Mouse (Mus musculus) left cerebral cortex, adult 8-10 months (tissue): ENCODE results near the gene Glis3. TPM values are rescaled to one million over a fixed set of nuclear protein-coding genes. Genes with fewer than 3 reads are reported as not detected.
A peak's percentile ranks its signal among the peaks of the same experiment; 100 is the strongest.

ENCODE experiments used
- DNase-seq, 2 experiments: peaks; one replicate each; pipeline ENCODE4 v3.0.0; 2022; ENCODE audit warnings: low spot score in 2 of 2
- total RNA-seq, 4 experiments: library from RNA; stranded (reverse); gene quantifications; 2 replicates each; pipeline ENCODE4 v1.2.4; 2022

The Glis3 gene
- total RNA-seq, 4 experiments from 2014 or later, result 7.1 to 8.6 (median 7.2) TPM

DNA sequence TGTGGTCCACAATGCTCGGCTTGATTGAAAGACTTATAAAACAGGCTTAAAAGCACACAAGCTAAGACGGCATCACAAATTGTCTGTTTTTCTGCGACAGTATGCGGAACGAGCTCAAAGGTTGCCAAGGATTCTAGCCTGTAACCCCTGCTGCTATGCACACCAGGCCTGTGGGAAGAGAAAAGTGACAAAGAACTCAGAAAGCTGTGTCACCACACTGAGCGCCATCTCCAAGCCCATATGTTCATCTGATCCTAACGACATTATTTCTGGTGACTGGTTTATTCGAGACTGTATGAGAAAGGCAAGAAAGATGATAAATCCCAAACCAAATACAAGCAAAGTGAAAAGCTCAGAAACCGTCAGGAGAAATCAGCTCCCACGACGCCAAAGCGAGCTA, 144.9 kb downstream of the Glis3 start:
- DNase-seq, result no peak

DNA sequence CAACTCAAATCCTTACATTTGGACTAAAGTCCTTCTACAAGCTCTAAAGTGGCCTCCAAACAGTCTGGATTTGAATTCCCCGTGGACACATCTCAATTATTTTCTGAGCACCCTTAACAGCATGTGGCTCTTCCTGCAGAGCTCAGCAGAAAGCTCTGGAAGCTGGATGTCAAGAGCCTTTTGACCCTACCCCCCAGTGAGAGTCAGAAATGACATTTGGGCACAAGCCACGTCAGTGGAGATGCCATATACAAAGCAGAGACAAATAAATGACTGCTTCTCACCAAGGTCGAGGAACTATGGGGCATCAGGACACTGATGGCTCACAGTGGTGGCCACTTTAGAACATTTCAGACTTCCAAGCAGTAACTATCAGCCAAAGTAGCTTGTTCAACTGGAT, 146.3 kb downstream of the Glis3 start:
- DNase-seq, result no peak

DNA sequence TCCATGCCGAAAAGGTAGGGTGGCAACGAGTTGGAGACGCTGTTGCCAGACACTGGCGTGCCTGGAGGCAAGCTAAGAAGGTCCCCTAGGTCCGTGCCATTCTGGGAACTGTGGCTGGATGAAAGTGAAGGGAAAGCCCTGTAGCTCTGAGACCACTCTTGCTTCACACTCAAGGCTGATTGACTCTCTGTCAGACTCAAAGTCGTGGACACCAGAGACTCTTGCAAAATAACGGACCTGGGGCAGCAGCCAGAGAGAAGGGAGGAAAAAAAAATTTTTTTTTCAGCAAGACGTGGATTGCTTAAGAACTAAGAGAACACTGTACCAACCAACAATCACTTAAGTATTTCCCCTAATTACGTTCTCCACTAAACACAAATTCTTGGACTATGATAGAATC, 148.1 kb downstream of the Glis3 start:
- DNase-seq, result no peak

DNA sequence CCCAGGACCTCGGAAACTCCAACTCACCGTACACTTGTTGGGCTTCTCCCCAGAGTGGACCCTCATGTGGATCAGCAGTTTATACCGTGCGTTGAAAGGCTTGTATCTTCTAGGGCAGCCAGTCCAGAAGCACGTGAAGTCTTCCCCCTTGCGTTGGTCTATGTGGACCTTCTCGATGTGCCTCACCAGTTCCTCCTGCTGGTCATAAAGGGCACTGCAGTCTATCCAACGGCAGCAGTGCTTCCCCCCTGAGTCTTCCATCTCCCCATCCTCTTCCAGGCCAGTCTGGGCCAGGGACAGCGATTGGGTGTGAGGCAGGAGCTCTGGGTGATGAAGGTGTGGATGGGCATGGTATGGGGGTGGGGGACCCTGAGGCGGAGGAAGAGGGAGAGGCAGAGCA, 149.0 kb downstream of the Glis3 start:
- no peak for DNase-seq

DNA sequence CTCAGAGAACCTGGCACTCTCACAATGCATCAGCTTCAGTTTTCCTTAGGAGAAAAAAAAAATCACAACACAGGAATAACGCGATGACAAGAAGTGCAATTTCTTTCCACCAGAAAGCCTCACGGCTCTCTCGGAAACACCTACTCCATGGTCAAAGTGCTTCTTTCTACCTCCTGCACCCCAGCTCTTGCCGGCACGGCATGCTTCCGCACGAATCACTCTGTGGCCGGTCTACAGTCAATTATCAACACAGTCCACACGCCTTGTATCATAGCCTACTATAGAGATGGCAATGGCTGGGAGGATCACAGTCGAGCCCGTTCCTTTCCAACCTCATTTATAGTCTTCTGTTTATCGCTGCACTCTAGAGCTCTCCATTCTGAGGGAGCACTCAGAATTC, 150.9 kb downstream of the Glis3 start:
- DNase-seq, result no peak

DNA sequence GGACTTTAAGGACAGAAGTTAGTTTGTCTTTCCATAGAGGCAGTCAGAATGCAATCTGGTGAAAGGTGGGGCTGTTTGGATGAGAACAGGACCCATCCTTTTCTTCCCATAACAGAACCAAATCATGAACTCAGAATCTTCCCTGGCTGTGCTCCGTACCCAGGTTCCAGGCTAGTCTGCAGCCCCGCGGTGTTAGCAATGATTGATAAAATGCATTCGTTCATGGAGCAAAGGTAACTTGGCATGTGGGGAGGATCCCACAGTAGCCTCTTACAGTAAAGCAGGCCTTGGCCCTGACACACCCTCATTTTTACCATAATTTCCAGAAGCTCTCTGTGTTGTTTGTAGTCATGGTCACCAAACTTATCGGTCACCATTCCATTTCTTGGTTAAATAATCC, 152.4 kb downstream of the Glis3 start:
- DNase-seq, result no peak

DNA sequence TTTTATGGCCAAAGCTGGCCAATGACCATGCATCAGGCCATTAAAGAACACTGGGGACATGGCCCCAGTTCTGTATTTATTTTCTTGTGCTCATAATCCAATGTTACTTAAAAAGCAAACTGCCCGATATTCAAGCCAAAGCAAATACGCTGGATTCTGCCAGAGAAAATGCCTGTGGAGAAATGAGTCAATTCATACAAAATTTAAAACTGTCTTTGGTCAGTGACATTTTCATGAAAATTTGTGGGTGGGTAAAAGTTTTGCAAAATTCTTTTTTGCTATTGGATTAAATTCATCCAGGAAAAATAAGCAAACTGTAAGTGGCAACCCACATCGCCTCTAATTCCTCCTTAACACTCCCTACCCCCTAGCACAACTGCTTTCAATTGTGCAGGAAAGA, 154.5 kb downstream of the Glis3 start:
- DNase-seq, result no peak

DNA sequence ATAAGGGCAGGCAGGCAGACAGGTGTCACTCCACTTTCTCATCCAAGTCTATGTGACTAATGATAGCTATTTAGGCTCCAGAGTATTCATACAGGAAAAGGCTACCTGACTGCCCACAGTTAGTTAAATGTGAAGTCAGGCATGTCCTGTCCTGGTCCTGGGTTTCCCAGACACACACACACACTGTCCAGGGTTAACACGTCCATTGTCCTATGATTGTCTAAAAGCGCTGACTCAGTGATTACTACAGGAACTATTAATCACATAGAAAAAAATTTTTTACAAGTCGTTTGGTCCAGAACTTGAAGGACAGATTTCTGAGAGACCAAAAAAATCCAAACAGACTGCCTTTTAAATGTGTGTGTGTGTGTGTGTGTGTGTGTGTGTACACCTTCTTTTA, 157.6 kb downstream of the Glis3 start:
- DNase-seq, result no peak

DNA sequence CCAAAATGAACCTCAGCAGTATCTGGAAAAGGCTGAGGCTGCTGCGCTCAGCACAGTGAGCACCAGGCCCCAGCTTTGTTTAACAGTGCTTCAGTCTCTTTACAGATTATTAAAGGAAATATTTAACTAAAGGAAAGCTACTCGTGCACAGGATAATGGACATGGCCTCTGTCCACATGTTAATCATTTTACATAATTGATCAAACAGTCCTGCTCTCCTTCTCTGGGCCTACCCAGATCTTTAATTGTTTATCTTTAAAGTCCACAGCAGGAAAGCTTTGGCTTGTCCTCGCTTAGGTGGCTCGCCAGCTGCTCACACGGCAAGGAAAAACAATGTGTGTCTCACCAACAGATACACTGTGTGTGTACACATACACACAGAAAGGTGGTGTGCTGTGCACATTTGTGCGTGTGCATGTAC, 159.1 kb downstream of the Glis3 start:
- no peak for DNase-seq

DNA sequence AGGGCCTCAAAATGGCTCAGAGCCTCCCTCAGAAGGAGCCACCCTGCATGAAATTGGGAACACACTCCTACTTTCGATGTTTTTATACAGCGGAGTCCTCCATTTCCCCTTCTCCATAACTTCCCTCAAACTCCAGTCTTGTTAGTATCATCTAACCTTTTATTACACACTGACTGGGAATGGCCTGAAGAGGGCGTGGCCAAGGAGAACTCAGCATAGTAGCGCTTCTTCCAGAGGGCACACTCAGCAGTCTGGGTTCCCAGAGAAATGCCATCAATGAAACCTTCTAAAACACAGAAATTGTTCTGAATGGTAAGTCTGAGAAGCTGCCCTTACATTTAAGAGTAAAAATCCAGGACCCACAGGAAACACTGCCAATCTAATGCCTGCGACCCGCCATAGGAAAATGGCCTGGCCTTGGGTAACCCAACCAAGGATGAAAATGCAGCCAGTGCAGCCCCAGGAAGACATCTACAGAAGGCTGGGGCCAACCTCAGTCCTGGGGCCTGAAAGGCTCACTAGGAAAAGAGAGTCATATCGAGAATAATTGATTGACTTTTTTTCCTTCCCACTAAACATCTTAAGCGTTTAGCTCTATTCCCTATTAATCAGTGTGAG, 159.6 kb downstream of the Glis3 start:
- no peak for DNase-seq

DNA sequence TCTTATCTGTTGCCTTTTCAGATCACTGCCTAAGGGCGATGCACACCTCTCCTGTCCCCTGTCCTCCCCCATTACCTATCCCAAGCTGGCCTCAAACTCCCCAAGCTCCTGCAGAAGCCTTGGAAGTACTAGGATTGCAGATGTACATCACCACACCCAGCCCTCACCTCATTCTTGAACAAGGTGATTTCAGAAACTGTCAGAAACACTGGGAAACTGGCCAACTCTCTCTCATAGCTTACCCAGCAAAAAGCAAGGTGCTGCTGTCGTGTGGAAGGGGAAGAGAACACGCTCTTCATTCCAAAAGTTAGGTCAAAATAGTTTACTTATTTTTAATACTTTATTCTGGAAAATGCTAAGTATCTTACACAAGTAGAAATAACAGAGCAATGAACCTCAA, 160.6 kb downstream of the Glis3 start:
- DNase-seq, result no peak

DNA sequence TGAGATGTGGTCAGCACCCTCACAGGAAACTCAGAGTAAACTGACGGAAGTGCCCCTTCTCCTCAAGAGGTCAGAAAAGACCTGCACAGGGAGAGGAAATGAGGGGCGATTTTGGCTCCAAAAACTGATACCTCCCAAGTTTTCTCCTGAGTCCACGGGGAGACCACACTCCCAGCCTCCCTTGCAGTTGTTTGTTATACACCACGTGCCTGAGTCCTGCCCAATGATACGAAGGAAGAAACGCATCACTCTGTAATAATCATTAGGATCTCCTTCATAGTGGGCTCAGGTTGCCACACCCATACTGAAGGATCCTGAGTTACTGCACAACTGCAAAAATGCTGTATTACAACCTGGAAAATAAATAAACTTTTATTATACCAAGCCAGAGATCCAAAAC, 161.0 kb downstream of the Glis3 start:
- no peak for DNase-seq

DNA sequence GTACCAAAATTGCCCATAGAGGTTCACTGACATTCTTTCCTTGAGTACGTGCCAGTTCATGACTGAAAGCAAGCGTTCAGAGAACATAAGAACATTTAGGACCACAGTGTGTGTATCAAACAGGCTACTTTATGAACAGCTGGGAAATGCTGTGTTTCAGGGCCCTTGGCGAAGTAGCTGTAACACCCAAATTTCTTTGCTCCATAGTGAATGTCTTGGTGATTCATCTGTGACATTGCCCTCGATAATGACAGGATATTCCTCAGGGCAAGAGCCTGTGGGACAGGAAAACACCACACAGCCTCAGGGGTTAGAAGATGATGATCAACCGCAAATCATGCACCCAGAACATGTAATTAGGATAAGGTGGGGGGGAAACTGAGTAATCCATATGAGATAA, 161.6 kb downstream of the Glis3 start:
- no peak for DNase-seq

DNA sequence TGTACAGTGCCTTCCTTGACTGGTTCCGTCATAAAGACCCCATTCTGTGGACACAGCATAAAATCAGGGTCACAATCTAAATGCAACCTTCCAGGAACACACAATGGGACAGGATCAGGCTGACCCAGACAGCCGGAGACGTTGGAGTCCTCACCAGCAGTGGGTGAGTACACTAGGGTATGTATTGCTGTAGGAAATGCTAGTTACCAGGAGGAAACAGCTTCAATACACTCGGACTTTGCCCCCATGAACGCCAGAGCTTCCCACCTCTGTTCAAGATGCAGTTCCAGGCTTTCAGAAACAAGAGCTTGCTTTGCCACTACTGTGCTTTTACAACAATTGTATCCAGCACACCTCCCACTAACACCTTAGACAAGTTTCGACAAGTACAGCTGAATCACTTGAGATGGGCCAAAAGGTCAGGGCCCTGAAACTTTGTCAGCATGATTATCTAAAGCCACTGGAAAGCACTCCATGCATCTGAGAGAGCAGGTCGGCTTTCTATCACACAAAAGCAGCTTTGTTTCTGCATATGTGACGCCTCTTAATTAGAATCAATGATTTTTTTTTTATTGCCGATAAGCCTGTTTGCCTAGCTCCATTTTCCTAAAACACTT, 162.3 kb downstream of the Glis3 start:
- no peak for DNase-seq

DNA sequence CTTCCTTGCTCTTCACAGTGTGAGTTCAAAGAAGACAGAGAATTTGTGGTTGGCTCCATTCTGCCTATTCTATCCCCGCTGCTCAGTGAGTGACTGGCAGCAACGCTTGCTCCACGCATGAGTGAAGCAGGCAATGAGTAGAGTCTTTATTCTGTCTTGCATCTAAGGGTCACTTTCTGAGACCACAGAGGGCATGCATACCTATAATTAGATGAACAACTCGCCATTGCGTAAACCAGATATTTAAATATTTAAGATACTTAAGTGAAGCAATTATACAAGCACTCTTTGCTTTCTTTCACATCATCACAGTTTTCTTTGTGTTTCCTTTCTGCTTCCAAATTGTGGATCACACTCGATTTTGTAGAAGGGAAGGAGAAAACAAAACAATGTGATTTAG, 163.4 kb downstream of the Glis3 start:
- DNase-seq, result no peak

DNA sequence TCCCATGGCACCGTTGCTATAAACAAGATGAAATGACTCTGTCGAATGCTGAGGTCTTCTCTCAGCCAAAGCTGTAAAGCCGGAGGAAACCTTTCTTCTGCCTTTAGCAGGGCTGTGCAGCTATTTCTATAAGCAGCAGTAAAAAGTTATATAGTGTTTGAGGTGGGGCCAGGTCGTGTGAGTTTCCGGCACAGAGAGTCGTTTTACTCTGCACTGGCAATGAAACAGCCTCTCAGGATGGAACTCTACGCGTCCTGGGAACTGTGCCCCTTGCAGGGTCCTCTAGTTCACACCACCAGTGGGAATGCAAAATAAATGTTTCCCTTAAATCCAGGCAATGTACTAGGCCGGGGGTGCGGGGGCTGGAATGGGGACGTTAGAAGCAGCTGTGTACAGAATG, 167.4 kb downstream of the Glis3 start:
- no peak for DNase-seq

DNA sequence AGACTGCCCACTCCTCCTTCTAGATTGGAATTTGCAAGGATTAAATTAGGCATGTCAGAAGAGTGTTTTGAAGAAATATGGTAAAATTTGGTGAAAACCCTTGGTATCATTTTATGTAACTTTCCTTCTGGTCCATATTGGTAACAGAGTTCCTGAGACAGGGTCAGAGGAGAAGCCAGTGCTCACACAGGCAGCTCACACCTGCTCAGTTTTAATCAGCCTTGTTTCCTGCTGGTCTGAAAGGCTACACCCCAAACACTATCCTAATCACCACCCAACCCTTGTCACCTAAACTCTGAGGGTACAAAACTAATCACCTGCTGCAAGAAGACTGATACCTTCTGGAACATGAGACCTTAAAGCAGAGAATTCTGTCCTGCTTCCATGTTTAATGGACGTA, 168.0 kb downstream of the Glis3 start:
- DNase-seq, result no peak

DNA sequence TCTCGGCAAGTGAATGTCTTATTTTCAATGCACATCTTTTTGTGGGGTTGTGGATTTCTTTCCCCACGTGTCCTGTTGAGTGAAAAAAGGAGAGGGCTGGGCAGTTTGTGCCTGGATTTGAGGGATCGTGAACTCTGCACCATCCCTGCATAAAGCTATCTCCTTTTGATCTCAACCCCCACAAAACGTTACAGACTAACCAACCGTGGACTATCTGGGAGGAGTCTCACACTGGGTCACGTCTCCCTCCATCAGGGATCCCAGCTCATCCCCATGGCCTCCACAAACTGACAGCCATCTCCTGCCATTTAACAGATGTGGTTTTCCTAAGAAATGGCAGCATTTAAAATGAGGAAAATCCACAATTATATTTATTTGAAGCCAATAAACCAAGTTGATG, 174.5 kb downstream of the Glis3 start:
- DNase-seq, result no peak

DNA sequence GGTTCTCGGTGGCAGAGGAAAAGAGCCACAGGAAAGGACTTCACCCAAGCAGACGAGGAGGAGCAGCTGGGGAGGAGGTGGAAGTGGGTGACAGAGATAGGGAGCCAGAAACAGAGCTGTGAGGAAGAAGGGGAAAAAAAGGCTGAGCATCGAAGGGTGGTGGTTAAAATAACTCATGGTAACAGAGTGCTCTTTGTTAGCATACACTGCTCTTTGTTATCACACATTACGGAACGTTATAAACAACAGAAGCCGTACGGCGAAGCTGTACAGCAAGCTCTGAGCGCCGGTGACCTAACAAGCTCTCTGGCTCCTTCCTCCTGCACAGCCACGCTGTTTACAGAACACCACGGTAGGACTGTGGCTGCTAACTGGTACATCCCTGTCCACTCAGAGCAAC, 176.9 kb downstream of the Glis3 start:
- peak; percentile 24 to 79 for DNase-seq

DNA sequence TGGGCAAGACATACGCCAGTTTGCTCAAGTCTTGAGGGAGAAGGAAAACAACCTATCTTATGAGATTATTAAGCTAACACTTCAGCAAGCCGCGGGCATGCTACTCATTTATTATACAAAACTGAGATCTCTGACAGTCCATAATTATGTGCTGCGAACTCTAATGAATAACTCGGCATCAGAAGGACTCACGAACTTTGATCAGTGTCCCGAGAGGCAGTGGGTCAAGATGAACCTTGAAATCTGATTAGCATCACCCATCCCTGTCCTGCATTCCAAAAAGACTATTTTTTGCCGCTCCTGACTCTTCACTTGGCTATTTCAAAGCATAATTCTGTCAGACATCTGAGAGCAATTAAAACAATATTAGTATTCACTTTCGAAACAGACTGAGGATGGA, 178.9 kb downstream of the Glis3 start:
- DNase-seq, result no peak

DNA sequence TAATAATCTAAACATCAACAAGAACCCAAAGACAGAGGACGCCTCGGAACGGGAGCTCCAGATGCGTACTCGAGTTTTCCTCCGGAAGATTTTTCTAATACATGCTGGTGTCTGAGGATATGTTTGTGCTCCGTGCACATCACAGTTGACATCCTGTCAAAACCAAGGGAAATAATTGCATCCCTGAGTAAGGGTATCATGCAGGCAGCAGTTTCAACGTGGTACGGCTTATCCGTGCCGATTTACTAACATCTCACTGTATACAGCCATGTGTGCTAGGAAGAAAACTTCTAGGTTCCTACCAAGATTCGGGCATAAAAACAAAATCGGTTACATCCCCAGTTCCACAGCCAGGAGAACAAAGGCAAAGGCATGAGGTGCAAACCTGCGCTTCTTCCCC, 179.4 kb downstream of the Glis3 start:
- no peak for DNase-seq

DNA sequence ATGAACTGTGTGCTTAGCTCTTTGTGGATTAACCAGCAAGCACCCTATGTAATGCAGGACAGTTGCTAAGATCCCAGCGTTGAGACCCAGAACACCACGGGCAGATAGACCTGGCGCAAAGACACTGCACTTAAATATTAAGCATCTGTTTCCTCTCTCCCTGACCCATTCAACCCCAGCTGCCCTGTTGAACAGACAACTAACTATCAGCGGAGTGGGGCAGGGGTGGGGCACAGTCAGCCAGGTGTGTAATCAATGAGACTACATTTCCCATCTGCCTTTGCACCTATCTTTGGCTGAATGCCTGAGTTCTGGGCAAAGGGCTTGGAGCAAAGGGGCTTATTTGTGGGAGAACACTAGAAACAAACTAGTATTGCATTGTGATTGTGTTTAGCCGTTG, 180.1 kb downstream of the Glis3 start:
- no peak for DNase-seq

DNA sequence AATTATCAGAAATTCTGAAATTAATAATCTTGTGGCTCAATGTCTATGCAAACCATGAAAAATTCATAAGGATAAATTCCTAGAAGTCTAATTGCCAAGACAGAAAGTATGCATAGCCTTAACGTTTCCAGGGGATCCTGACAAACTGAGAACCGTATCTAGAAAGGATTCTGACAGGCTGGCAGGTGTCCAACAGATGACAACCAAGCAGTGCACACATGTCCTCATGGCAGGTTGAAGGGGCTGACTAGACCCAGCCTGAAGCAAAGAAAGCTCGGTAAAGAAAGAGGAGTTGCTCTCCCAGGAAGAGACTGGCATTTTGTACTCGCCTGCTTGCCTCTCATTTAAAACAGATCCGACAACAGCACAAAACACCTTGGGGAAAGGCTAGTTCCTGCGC, 184.0 kb downstream of the Glis3 start:
- DNase-seq, result no peak
